Mouse (Mus musculus) ES-Bruce4 (cell line): ENCODE results near the gene Plpp2. TPM values are rescaled to one million over a fixed set of nuclear protein-coding genes. Genes with fewer than 3 reads are reported as not detected.

ENCODE experiments used
- H3K27ac ChIP-seq: 2 replicates; pipeline ENCODE4 v1.5.1; 2012; ENCODE audit warnings: low read length, inconsistent platforms; ENCODE audit not compliant: insufficient read depth
- H3K27me3 ChIP-seq: 2 replicates; pipeline ENCODE4 v1.6.1; 2012; ENCODE audit warnings: mild to moderate bottlenecking, low read length, inconsistent platforms; ENCODE audit not compliant: control insufficient read depth, poor library complexity, insufficient read depth, severe bottlenecking
- H3K36me3 ChIP-seq: 2 replicates; pipeline ENCODE4 v1.6.1; 2012; ENCODE audit warnings: inconsistent platforms, mild to moderate bottlenecking, low read length, moderate library complexity; ENCODE audit not compliant: control insufficient read depth, poor library complexity, insufficient read depth, severe bottlenecking
- H3K4me1 ChIP-seq: one replicate; pipeline ENCODE4 v1.8.1; 2011; ENCODE audit warnings: low read length; ENCODE audit not compliant: control insufficient read depth, insufficient read depth
- H3K4me3 ChIP-seq: 2 replicates; pipeline ENCODE4 v1.5.1; 2011; ENCODE audit warnings: low read depth, mild to moderate bottlenecking, low read length
- H3K9ac ChIP-seq: 2 replicates; pipeline ENCODE4 v1.6.1; 2012; ENCODE audit warnings: low read depth, mild to moderate bottlenecking, inconsistent platforms; ENCODE audit not compliant: poor library complexity, severe bottlenecking
- H3K9me3 ChIP-seq: replicated peaks from 2 replicates; pipeline ENCODE4 v1.6.1; 2012; ENCODE audit warnings: mild to moderate bottlenecking, low read length, inconsistent platforms; ENCODE audit not compliant: control insufficient read depth, poor library complexity, insufficient read depth, severe bottlenecking
- CTCF ChIP-seq: IDR thresholded peaks from one replicate; pipeline ENCODE4 v1.8.1; 2011; ENCODE audit warnings: low read depth, low read length
- EP300 ChIP-seq: IDR thresholded peaks from 2 replicates; pipeline ENCODE4 v1.6.1; 2011; ENCODE audit warnings: low read depth, low read length; ENCODE audit not compliant: insufficient read depth
- POLR2A ChIP-seq: IDR thresholded peaks from one replicate; pipeline ENCODE4 v1.8.1; 2011; ENCODE audit warnings: low read length; ENCODE audit not compliant: insufficient read depth
- polyA plus RNA-seq: library from polyadenylated mRNA; stranded (reverse); fragments of >200 nt; gene quantifications from 2 replicates; pipeline ENCODE4 v1.2.4, GENCODE M21; 2011; ENCODE audit warnings: low read depth; ENCODE audit not compliant: missing spikeins, insufficient read depth, insufficient read length

The Plpp2 gene
- polyA plus RNA-seq, 1 experiment, result 16.7 TPM

DNA sequence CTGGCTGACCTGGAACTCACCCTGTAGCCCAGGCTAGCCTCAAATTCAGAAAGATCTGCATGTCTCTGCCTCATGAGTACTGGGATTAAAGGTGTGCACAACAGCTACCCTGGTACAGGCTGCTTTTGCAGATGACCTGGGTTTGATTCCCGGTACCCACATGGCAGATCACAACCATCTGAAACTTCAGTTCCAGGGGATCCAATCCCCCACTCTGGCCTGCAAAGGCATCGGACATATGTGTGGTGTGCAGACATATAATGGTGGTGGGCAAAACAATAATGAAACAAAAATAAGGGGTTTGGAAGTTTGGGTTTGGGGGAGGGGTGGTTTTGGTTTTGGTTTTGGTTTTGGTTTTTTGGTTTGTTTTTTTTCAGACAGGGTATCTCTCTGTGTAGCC is 37.7 kb upstream of the Plpp2 start:
- Histone ChIP-seq H3K9ac (no peak overlapping the region), H3K27ac (no peak overlapping the region), H3K4me1 (no peaks in the 10 kb centered on the region), H3K36me3 (no peaks in the 10 kb centered on the region), H3K9me3 (no peaks in the 10 kb centered on the region), H3K27me3 (no peaks in the 10 kb centered on the region), H3K4me3 (no peak overlapping the region)
- TF ChIP-seq CTCF, result no peak
- TF ChIP-seq EP300, result no peak
- TF ChIP-seq POLR2A, result no peak

- Histone ChIP-seq H3K36me3 (no peaks in the 10 kb centered on the region), H3K27ac (no peak overlapping the region), H3K4me3 (no peak overlapping the region), H3K4me1 (no peaks in the 10 kb centered on the region), H3K9ac (no peak overlapping the region), H3K27me3 (no peaks in the 10 kb centered on the region), H3K9me3 (no peaks in the 10 kb centered on the region)
- no peak for TF ChIP-seq CTCF
- TF ChIP-seq POLR2A, result no peak
- TF ChIP-seq EP300, result no peak
These were observed 36.3 kb upstream of the Plpp2 start for GRCm38 (mm10) chr10:79569921-79570320.

DNA sequence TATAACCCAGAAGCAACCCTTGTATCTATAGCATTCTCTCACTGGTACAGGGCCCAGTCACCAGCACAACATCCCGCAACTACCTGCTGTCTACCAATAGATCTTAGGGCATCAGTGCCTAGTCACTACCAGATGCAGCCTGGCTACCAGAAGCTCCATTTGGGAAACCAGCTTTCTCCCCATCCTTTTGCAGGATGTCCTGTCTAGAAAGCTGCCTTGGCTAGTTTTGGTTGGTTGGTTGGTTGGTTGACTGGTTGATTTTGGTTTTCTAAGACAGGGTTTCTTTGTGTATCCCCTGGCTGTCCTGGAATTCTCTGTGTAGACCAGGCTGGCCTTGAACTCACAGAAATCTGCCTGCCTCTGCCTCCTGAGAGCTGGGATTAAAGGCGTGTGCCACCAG is 26.1 kb upstream of the Plpp2 start:
- H3K27ac ChIP-seq, result no peak overlapping the region
- no peaks in the 10 kb centered on the region for H3K36me3 ChIP-seq
- H3K27me3 ChIP-seq, result no peaks in the 10 kb centered on the region
- no peak overlapping the region for H3K9ac ChIP-seq
- H3K4me1 ChIP-seq, result no peaks in the 10 kb centered on the region
- H3K4me3 ChIP-seq, result no peak overlapping the region
- no peaks in the 10 kb centered on the region for H3K9me3 ChIP-seq
- TF ChIP-seq EP300 (no peak), CTCF (no peak), POLR2A (no peak)

- H3K36me3 ChIP-seq, result no peaks in the 10 kb centered on the region
- no peak overlapping the region for H3K9ac ChIP-seq
- no peaks in the 10 kb centered on the region for H3K9me3 ChIP-seq
- H3K27me3 ChIP-seq, result no peaks in the 10 kb centered on the region
- TF ChIP-seq POLR2A (no peak), EP300 (no peak), CTCF (no peak)
- no peak overlapping the region for H3K27ac ChIP-seq
- H3K4me3 ChIP-seq, result no peak overlapping the region
- no peaks in the 10 kb centered on the region for H3K4me1 ChIP-seq
These were observed 23.9 kb upstream of the Plpp2 start for GRCm38 (mm10) chr10:79557496-79557895.

- Histone ChIP-seq H3K9me3 (no peaks in the 10 kb centered on the region), H3K4me3 (no peak overlapping the region), H3K27me3 (no peaks in the 10 kb centered on the region), H3K9ac (no peak overlapping the region), H3K27ac (no peak overlapping the region), H3K4me1 (no peaks in the 10 kb centered on the region), H3K36me3 (no peaks in the 10 kb centered on the region)
- TF ChIP-seq POLR2A, result no peak
- no peak for TF ChIP-seq EP300
- no peak for TF ChIP-seq CTCF
These were observed 23.4 kb upstream of the Plpp2 start for GRCm38 (mm10) chr10:79556951-79557350.

DNA sequence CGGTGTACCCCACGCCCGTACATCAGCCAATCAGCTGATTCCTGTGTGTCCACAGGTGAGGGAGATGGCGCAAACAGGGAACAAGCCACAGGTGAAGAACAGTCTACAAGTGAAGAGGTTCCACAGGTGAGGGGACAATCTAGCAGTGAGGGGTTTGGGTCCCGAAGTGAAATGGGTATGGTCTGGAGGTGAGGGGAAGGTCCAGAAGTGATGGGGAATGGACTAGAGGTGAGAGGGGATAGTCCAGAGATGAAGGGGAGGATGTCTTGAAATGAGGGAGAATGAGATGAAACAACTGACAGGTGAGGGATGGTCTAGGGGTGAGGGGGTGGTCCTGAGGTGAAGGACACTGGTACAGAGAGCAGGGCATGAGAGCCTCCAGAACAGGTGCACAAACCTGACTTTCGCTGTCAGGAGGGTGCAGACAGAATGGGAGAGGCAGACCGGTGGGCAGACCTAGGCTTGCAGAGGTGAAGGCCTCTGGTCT is 21.7 kb upstream of the Plpp2 start:
- H3K4me3 ChIP-seq, result peak overlapping the region; percentile 70
- H3K4me1 ChIP-seq, result no peaks in the 10 kb centered on the region
- no peak overlapping the region; the same call in 1 of the 2 replicates for H3K9ac ChIP-seq
- no peak overlapping the region for H3K27ac ChIP-seq
- H3K9me3 ChIP-seq, result no peaks in the 10 kb centered on the region
- TF ChIP-seq CTCF (no peak), POLR2A (no peak), EP300 (no peak)
- no peaks in the 10 kb centered on the region for H3K27me3 ChIP-seq
- no peaks in the 10 kb centered on the region for H3K36me3 ChIP-seq
